Mouse (Mus musculus) heart, embryonic 16.5 days (tissue): ENCODE measurements around the gene Il23r. TPM values are rescaled to one million over a fixed set of nuclear protein-coding genes. Genes with fewer than 3 reads are reported as not detected.

Experiments
- ATAC-seq: fragments of 200-750 bp; cut with Nextera tagmentation; replicated peaks from 2 replicates; pipeline ENCODE4 v1.8.0; 2017; ENCODE audit warnings: moderate number of reproducible peaks; ENCODE audit not compliant: insufficient read depth, low FRiP score; ENCODE audit errors: extremely low read depth
- H3K27ac ChIP-seq: fragments of 300-500 bp; sonication (generic); 2 replicates; pipeline ENCODE4 v1.5.1; 2014; ENCODE audit warnings: mild to moderate bottlenecking, low read length, control low read depth, moderate library complexity
- H3K27me3 ChIP-seq: fragments of 300-500 bp; sonication (generic); 2 replicates; pipeline ENCODE4 v1.6.1; 2014; ENCODE audit warnings: low read length, mixed read lengths; ENCODE audit not compliant: control insufficient read depth, insufficient read depth
- H3K36me3 ChIP-seq: fragments of 300-500 bp; sonication (generic); 2 replicates; pipeline ENCODE4 v1.6.1; 2014; ENCODE audit not compliant: control insufficient read depth, insufficient read depth
- H3K4me1 ChIP-seq: fragments of 300-500 bp; sonication (generic); 2 replicates; pipeline ENCODE4 v1.6.1; 2014; ENCODE audit warnings: low read length, mixed read lengths; ENCODE audit not compliant: control insufficient read depth, insufficient read depth
- H3K4me2 ChIP-seq: fragments of 300-500 bp; sonication (generic); 2 replicates; pipeline ENCODE4 v1.6.1; 2014; ENCODE audit warnings: low read depth, mild to moderate bottlenecking, control low read depth, low read length
- H3K4me3 ChIP-seq: fragments of 300-500 bp; sonication (generic); 2 replicates; pipeline ENCODE4 v1.5.1; 2014; ENCODE audit warnings: mild to moderate bottlenecking, control low read depth, low read length
- H3K9ac ChIP-seq: fragments of 300-500 bp; sonication (generic); 2 replicates; pipeline ENCODE4 v1.6.1; 2014; ENCODE audit warnings: low read length, control low read depth
- H3K9me3 ChIP-seq: fragments of 300-500 bp; sonication (generic); replicated peaks from 2 replicates; pipeline ENCODE4 v1.6.1; 2016; ENCODE audit warnings: low read length; ENCODE audit not compliant: control insufficient read depth
- WGBS: fragments of 180-500 bp; shearing (Covaris S2); extraction: QIAGEN DNeasy Blood & Tissue Kit; methylation state at CpG from one replicate; pipeline ENCODE4 v1.1.7; 2014; 5-methylcytosine and 5-hydroxymethylcytosine counted together
- polyA plus RNA-seq: library from polyadenylated mRNA; unstranded; fragments of >200 nt; fragmentation: Nextera tagmentation; extraction: Ambion mirVana; gene quantifications from 2 replicates; pipeline ENCODE4 v1.2.1, GENCODE M21; 2015

The Il23r gene
- polyA plus RNA-seq: 0.05 TPM in 1 of 2 replicates, not detected in the other

- H3K9ac ChIP-seq: no peak within 1 kb of the TSS
- no peak within 1 kb of the TSS for H3K4me3 ChIP-seq
- H3K9me3 ChIP-seq: 0 out of 2 replicates have a peak, but pooled peaks cover 2% of the 10 kb centered on the region
- ATAC-seq: no peak
- H3K4me2 ChIP-seq: no peak within 1 kb of the TSS
- H3K36me3 ChIP-seq: no peaks in the 10 kb centered on the region
- H3K27me3 ChIP-seq: no peaks in the 10 kb centered on the region
- no peak within 1 kb of the TSS for H3K27ac ChIP-seq
- 83% methylated on average over 2 of the region's 2 CpGs for WGBS
- H3K4me1 ChIP-seq: no peaks in the 10 kb centered on the region
Observed at GRCm38 (mm10) chr6:67491755-67492154, at the start of gene Il23r. Gene Il23r, minus strand, starts transcription at chr6:67491855.

- peak within 1 kb of the TSS; percentile 41 for H3K9ac ChIP-seq
- peaks cover 12% of the 10 kb centered on the region for H3K4me1 ChIP-seq
- H3K4me3 ChIP-seq: peak within 1 kb of the TSS; percentile 56
- no peak within 1 kb of the TSS for H3K27ac ChIP-seq
- WGBS: 7% methylated on average over 8 of the region's 8 CpGs
- peaks cover 49% of the 10 kb centered on the region for H3K27me3 ChIP-seq
- H3K36me3 ChIP-seq: no peaks in the 10 kb centered on the region
- H3K4me2 ChIP-seq: peak within 1 kb of the TSS; percentile 90
- ATAC-seq: no peak
- no peaks in the 10 kb centered on the region for H3K9me3 ChIP-seq
Observed at GRCm38 (mm10) chr6:67535777-67536054, 44.1 kb upstream of the Il23r start, which contains the start of gene Tacstd2. Gene Tacstd2, minus strand, starts transcription at chr6:67535796.

GRCm38 (mm10) chr6:67535005-67535776 lies 43.5 kb upstream of the Il23r start:
- 1% methylated on average over 62 of the region's 62 CpGs for WGBS
- peak overlapping the region; percentile 56 for H3K4me3 ChIP-seq

GRCm38 (mm10) chr6:67534191-67535004 lies 42.7 kb upstream of the Il23r start:
- peak overlapping the region; percentile 56 for H3K4me3 ChIP-seq
- no peak overlapping the region for H3K27ac ChIP-seq
- peak overlapping the region; percentile 90 for H3K4me2 ChIP-seq
- WGBS: 10% methylated on average over 31 of the region's 31 CpGs
- no peaks in the 10 kb centered on the region for H3K9me3 ChIP-seq
- ATAC-seq: no peak
- H3K36me3 ChIP-seq: no peaks in the 10 kb centered on the region
- peaks cover 49% of the 10 kb centered on the region for H3K27me3 ChIP-seq
- H3K9ac ChIP-seq: peak overlapping the region; percentile 27
- peaks cover 12% of the 10 kb centered on the region for H3K4me1 ChIP-seq

More at GRCm38 (mm10) chr6:67535005-67535776, 43.5 kb upstream of the Il23r start:
- H3K4me2 ChIP-seq: peak overlapping the region; percentile 90
- peak; percentile 8; the same call in 1 of the 2 replicates for ATAC-seq
- peaks cover 49% of the 10 kb centered on the region for H3K27me3 ChIP-seq
- no peak overlapping the region for H3K27ac ChIP-seq
- no peaks in the 10 kb centered on the region for H3K9me3 ChIP-seq
- peak overlapping the region; percentile 41 for H3K9ac ChIP-seq
- H3K4me1 ChIP-seq: peaks cover 12% of the 10 kb centered on the region
- H3K36me3 ChIP-seq: no peaks in the 10 kb centered on the region

GRCm38 (mm10) chr6:67532665-67533440 lies 41.2 kb upstream of the Il23r start:
- H3K9ac ChIP-seq: no peak overlapping the region
- peaks cover 49% of the 10 kb centered on the region for H3K27me3 ChIP-seq
- H3K27ac ChIP-seq: no peak overlapping the region

GRCm38 (mm10) chr6:67531822-67532162 lies 40.1 kb upstream of the Il23r start:
- no peak for ATAC-seq
- H3K27ac ChIP-seq: no peak overlapping the region
- H3K9ac ChIP-seq: no peak overlapping the region
- H3K27me3 ChIP-seq: peaks cover 45% of the 10 kb centered on the region
- no peak overlapping the region for H3K4me3 ChIP-seq
- 59% methylated on average over 7 of the region's 7 CpGs for WGBS
- no peaks in the 10 kb centered on the region for H3K9me3 ChIP-seq
- peaks cover 12% of the 10 kb centered on the region for H3K4me1 ChIP-seq
- no peaks in the 10 kb centered on the region for H3K36me3 ChIP-seq
- H3K4me2 ChIP-seq: no peak overlapping the region

More at GRCm38 (mm10) chr6:67532665-67533440, 41.2 kb upstream of the Il23r start:
- 0 out of 2 replicates have a peak, but pooled peaks have one; percentile 44 for ATAC-seq
- 8% methylated on average over 29 of the region's 29 CpGs for WGBS
- H3K4me2 ChIP-seq: peak overlapping the region; percentile 50
- H3K9me3 ChIP-seq: no peaks in the 10 kb centered on the region
- H3K36me3 ChIP-seq: no peaks in the 10 kb centered on the region
- H3K4me1 ChIP-seq: peaks cover 12% of the 10 kb centered on the region
- H3K4me3 ChIP-seq: peak overlapping the region; percentile 33

- no peak overlapping the region for H3K4me3 ChIP-seq
- H3K36me3 ChIP-seq: no peaks in the 10 kb centered on the region
- H3K9ac ChIP-seq: no peak overlapping the region
- 46% methylated on average over 9 of the region's 9 CpGs for WGBS
- H3K27ac ChIP-seq: no peak overlapping the region
- H3K27me3 ChIP-seq: peaks cover 41% of the 10 kb centered on the region
- ATAC-seq: no peak
- H3K9me3 ChIP-seq: no peaks in the 10 kb centered on the region
- H3K4me2 ChIP-seq: no peak overlapping the region
- peaks cover 12% of the 10 kb centered on the region for H3K4me1 ChIP-seq
Observed at GRCm38 (mm10) chr6:67530992-67531821, 39.6 kb upstream of the Il23r start.

GRCm38 (mm10) chr6:67526356-67526755 lies 34.7 kb upstream of the Il23r start:
- Histone ChIP-seq H3K4me2 (no peak overlapping the region), H3K4me1 (no peaks in the 10 kb centered on the region), H3K36me3 (no peaks in the 10 kb centered on the region), H3K27ac (no peak overlapping the region), H3K4me3 (no peak overlapping the region), H3K9me3 (no peaks in the 10 kb centered on the region), H3K27me3 (peaks cover under 1% of the 10 kb centered on the region; the same call in 1 of the 2 replicates), H3K9ac (no peak overlapping the region)
- 84% methylated on average over 5 of the region's 5 CpGs for WGBS
- ATAC-seq: no peak
